In genomic region chr12:98973461-98973860, GRCm38 (mm10) we compare ENCODE assay signal across 24 mouse cellular contexts. TPM values are rescaled to one million over a fixed set of nuclear protein-coding genes. Genes with fewer than 3 reads are reported as not detected.
DNase-seq lines count a peak whose midpoint lies in the region; ATAC-seq and TF ChIP-seq lines count a peak whose summit lies in the region.
"Had no signal": no experiment of that assay in that cellular context is flagged by ENCODE, and none has a peak within 500 bp of the region (broad histone marks: within the 10 kb centered on the region; RNA-seq: fewer than 3 reads in every experiment).

No protein-coding gene starts in this region.

- peaks cover 25% of the 10 kb centered on the region for H3K4me1 ChIP-seq in midbrain, embryonic 10.5 days
- H3K4me1 ChIP-seq in midbrain, embryonic 16.5 days (ENCODE audit: control insufficient read depth, insufficient read depth, low read length): no peaks in the 10 kb centered on the region
- H3K4me1 ChIP-seq in E14TG2a.4 (replicated peaks; ENCODE audit: low read depth, low read length): peaks cover 13% of the 10 kb centered on the region
- H3K4me1 ChIP-seq: heart, embryonic 12.5 days; liver, embryonic 13.5 days; megakaryocyte, embryonic 14.5 days had no signal

- TF ChIP-seq CTCF in E14TG2a.4 (conservative IDR thresholded peaks at IDR 0.05; ENCODE audit: low read length): 0 out of 2 replicates have a peak, but pooled peaks have one; percentile 6

- no peak for ATAC-seq in midbrain, embryonic 16.5 days

- intact Hi-C loops in heart, postnatal 14 days (cut with DNase I): no loop called here

- 86% methylated on average over 10 of the region's 10 CpGs for WGBS in midbrain, embryonic 10.5 days
- 88% methylated on average over 10 of the region's 10 CpGs for WGBS in midbrain, embryonic 16.5 days

- peaks cover 17% of the 10 kb centered on the region for H3K9me3 ChIP-seq in midbrain, embryonic 10.5 days (replicated peaks)
- no peaks in the 10 kb centered on the region; the same call in 1 of the 2 replicates for H3K9me3 ChIP-seq in midbrain, embryonic 16.5 days (replicated peaks; ENCODE audit: control insufficient read depth, low read length, poor library complexity, severe bottlenecking)
- no peaks in the 10 kb centered on the region for H3K9me3 ChIP-seq in E14TG2a.4 (ENCODE audit: low read length)
- H3K9me3 ChIP-seq: liver, embryonic 13.5 days; megakaryocyte, embryonic 14.5 days had no signal

- H3K36me3 ChIP-seq in midbrain, embryonic 10.5 days: peaks cover 66% of the 10 kb centered on the region
- peaks cover 26% of the 10 kb centered on the region for H3K36me3 ChIP-seq in midbrain, embryonic 16.5 days (ENCODE audit: control insufficient read depth, insufficient read depth, low read length)
- H3K36me3 ChIP-seq in E14TG2a.4 (ENCODE audit: insufficient read depth, low read length): no peaks in the 10 kb centered on the region
- H3K36me3 ChIP-seq: liver, embryonic 13.5 days had no signal

- H3K27ac ChIP-seq in midbrain, embryonic 10.5 days (replicated peaks): peak overlapping the region; percentile 67
- no peak overlapping the region for H3K27ac ChIP-seq in midbrain, embryonic 16.5 days (ENCODE audit: low read length)
- H3K27ac ChIP-seq: gastrocnemius, adult 2 months; heart, adult 2 months; liver, embryonic 13.5 days had no signal

- no peak overlapping the region for H3K9ac ChIP-seq in midbrain, embryonic 16.5 days (ENCODE audit: low read depth, low read length)
- H3K9ac ChIP-seq: heart, embryonic 12.5 days; liver, embryonic 13.5 days had no signal

- peak; percentile 36 for DNase-seq in heart, adult 11 months
- no peak for DNase-seq in heart, postnatal 14 days
- DNase-seq in midbrain, embryonic 10.5 days (ENCODE audit: low spot score): no peak
- DNase-seq in ES-CJ7 (ENCODE audit: low read depth, low spot score): peak; percentile 49
- no peak for DNase-seq in spleen, postnatal 10 days (ENCODE audit: low spot score in 2 of 2)
- no peak for DNase-seq in natural killer cell, adult 2 months (ENCODE audit: low spot score in 2 of 2)
- DNase-seq: adrenal gland, adult 8-10 months; B cell, adult 2 months; cerebellum, adult 2 months; gastrocnemius, adult 2 months; gastrocnemius, postnatal 36 days; heart, adult 2 months; kidney, adult 2 months; kidney, postnatal 36 days; layer of hippocampus, postnatal 36 days; left cerebral cortex, postnatal 4 days; liver, embryonic 13.5 days; lung, adult 18-20 months; right cerebral cortex, postnatal 25 days; thymus, postnatal 14 days had no signal

- no peak overlapping the region for H3K4me3 ChIP-seq in midbrain, embryonic 10.5 days
- H3K4me3 ChIP-seq in midbrain, embryonic 16.5 days (ENCODE audit: low read depth, low read length): no peak overlapping the region
- no peak overlapping the region for H3K4me3 ChIP-seq in E14TG2a.4 (replicated peaks; ENCODE audit: low read length)
- H3K4me3 ChIP-seq: gastrocnemius, adult 2 months; heart, adult 2 months; heart, embryonic 12.5 days; liver, embryonic 13.5 days; megakaryocyte, embryonic 14.5 days had no signal

- H3K4me2 ChIP-seq in midbrain, embryonic 16.5 days (ENCODE audit: low read length): no peak overlapping the region
- H3K4me2 ChIP-seq: heart, embryonic 12.5 days; liver, embryonic 13.5 days had no signal

- H3K27me3 ChIP-seq in midbrain, embryonic 10.5 days (ENCODE audit: low read depth, poor library complexity, severe bottlenecking): no peaks in the 10 kb centered on the region
- no peaks in the 10 kb centered on the region for H3K27me3 ChIP-seq in midbrain, embryonic 16.5 days (ENCODE audit: control insufficient read depth, insufficient read depth, low read depth, low read length)
- no peaks in the 10 kb centered on the region for H3K27me3 ChIP-seq in E14TG2a.4 (ENCODE audit: insufficient read depth, low read length)
- H3K27me3 ChIP-seq: heart, embryonic 12.5 days; liver, embryonic 13.5 days; megakaryocyte, embryonic 14.5 days had no signal

RNA-seq across cellular contexts. Expression of gene Ttc8, which starts 53.1 kb away (rescaled TPM):
- 1 to 10 TPM; 6.6 to 7.1 TPM for total RNA-seq in heart, postnatal 14 days (2021)
- polyA plus RNA-seq in midbrain, embryonic 10.5 days (2016; fragmentation: Nextera tagmentation; extraction: Ambion mirVana): 44.3 and 47.4 TPM in 2 replicates
- 40.9 and 41.1 TPM in 2 replicates for polyA plus RNA-seq in midbrain, embryonic 16.5 days (2015; fragmentation: Nextera tagmentation; extraction: Ambion mirVana)

Comparison
In these comparisons a context has a peak if more than half of its experiments do, and no peak if none do; other contexts are left out.
1. DNase-seq: peak in heart, adult 11 months (single experiment) and ES-CJ7 (single experiment); none in heart, postnatal 14 days (0 of 2), midbrain, embryonic 10.5 days (single experiment), spleen, postnatal 10 days (0 of 2) and natural killer cell, adult 2 months (0 of 2).